Mouse (Mus musculus): ENCODE results near the gene Slc25a42. TPM values are rescaled to one million over a fixed set of nuclear protein-coding genes. Genes with fewer than 3 reads are reported as not detected.
A peak's percentile ranks its signal among the peaks of the same experiment; 100 is the strongest.
"Not testable (repeated sequence)": the region's sequence is repeated elsewhere in the genome, so short reads cannot be mapped to it uniquely, and the experiment has no call there.

Slc25a42 gene
- total RNA-seq, 2 experiments from 2014 or later: 43.9 to 44.0 TPM

GRCm38 (mm10) chr8:70230837-70231236 lies 18.7 kb upstream of the Slc25a42 start:
- TF ChIP-seq CTCF (conservative IDR thresholded peaks at IDR 0.05): no peak
- DNase-seq (ENCODE audit: low spot score in 2 of 2): no peak
- Histone ChIP-seq H3K4me3 (no peak overlapping the region), H3K27ac (no peak overlapping the region)

- no peak for TF ChIP-seq CTCF (conservative IDR thresholded peaks at IDR 0.05)
- no peak for DNase-seq (ENCODE audit: low spot score in 2 of 2)
- Histone ChIP-seq H3K4me3 (no peak overlapping the region), H3K27ac (no peak overlapping the region)
Observed at GRCm38 (mm10) chr8:70227997-70228396, 15.9 kb upstream of the Slc25a42 start.

DNA sequence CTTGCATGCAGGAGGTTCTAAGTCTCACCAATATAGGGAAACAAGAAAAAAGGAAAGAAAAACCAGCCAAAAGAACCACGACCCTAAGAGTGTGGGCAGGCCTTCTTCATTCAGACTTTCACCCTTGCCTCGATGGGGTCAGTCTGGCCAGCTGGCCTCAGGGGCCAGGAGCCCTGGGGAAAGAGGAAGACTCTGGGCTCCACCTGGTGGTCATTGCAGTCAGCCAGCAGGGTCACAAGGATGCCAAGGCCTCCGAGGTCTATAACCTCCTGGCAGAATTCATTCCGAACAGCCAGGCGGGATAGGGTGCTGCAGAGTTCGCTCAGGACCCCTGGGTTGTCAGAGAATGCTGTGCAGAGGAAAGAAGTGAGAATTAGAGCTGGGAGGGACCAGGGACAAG lies 11.2 kb upstream of the Slc25a42 start:
- H3K27ac ChIP-seq: no peak overlapping the region
- DNase-seq (ENCODE audit: low spot score in 2 of 2): peak in 1 of 2 experiments; percentile 45
- TF ChIP-seq CTCF (conservative IDR thresholded peaks at IDR 0.05): peak; percentile 83
- no peak overlapping the region for H3K4me3 ChIP-seq

DNA sequence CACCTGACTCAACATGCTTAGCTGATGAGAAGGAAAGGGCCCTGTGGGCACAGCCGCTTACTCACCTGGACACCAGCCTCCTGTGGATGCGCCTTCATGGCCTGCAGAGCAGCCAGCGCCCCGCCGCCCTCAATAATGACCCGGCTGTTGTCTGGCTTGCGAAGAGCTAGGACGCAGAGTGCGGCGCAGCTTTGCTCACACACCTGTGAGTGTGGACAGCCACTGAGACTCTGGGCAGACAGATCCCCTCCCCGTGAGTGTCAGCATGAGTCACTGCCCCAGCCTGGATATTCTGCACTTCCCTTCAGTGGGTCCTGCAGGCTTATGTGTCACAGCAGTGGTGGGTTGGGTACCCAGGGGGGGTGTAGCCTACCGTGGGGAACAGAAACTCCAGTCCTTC lies 9.9 kb upstream of the Slc25a42 start:
- DNase-seq (ENCODE audit: low spot score in 2 of 2): no peak
- no peak overlapping the region for H3K27ac ChIP-seq
- no peak overlapping the region for H3K4me3 ChIP-seq
- no peak for TF ChIP-seq CTCF (conservative IDR thresholded peaks at IDR 0.05)

GRCm38 (mm10) chr8:70220911-70221310 lies 8.8 kb upstream of the Slc25a42 start:
- DNase-seq (ENCODE audit: low spot score in 2 of 2): no peak
- H3K27ac ChIP-seq: no peak overlapping the region
- H3K4me3 ChIP-seq: no peak overlapping the region
- no peak for TF ChIP-seq CTCF (conservative IDR thresholded peaks at IDR 0.05)

GRCm38 (mm10) chr8:70220236-70220840 lies 8.2 kb upstream of the Slc25a42 start:
- TF ChIP-seq CTCF (conservative IDR thresholded peaks at IDR 0.05): no peak
- Histone ChIP-seq H3K4me3 (no peak overlapping the region), H3K27ac (no peak overlapping the region)
- DNase-seq (ENCODE audit: low spot score in 2 of 2): no peak

- DNase-seq (ENCODE audit: low spot score in 2 of 2): no peak
- no peak overlapping the region for H3K27ac ChIP-seq
Observed at GRCm38 (mm10) chr8:70219107-70219684, 7.1 kb upstream of the Slc25a42 start.

GRCm38 (mm10) chr8:70217441-70217840 lies 5.3 kb upstream of the Slc25a42 start:
- no peak overlapping the region for H3K27ac ChIP-seq
- DNase-seq (ENCODE audit: low spot score in 2 of 2): no peak
- TF ChIP-seq CTCF (conservative IDR thresholded peaks at IDR 0.05): no peak
- H3K4me3 ChIP-seq: no peak overlapping the region

More at GRCm38 (mm10) chr8:70219107-70219684, 7.1 kb upstream of the Slc25a42 start:
- no peak overlapping the region for H3K4me3 ChIP-seq
- TF ChIP-seq CTCF (conservative IDR thresholded peaks at IDR 0.05): no peak

DNA sequence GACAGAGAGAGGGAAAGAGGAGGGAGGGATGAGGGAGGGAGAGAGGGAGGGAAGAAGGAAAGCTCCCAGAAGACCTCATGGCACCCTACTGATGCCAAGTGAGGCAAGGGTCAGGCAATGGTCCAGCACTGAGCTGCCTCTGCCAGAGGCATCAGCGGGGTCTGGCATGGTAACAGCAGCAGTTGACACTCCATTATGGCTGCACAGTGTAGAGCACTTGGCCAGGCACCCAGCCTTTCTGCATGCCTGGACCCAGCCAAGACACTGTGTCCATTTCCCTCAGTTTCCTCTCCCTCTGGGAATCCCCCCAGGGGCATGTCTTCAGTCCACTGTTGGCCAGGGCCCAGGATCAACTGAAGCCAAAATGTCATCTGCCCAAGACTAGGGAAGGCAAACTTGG lies 4.5 kb upstream of the Slc25a42 start:
- peak overlapping the region; percentile 57; the same call in 1 of the 2 replicates for H3K27ac ChIP-seq
- no peak for TF ChIP-seq CTCF (conservative IDR thresholded peaks at IDR 0.05)
- peak; percentile 68 to 82 for DNase-seq (ENCODE audit: low spot score in 2 of 2)
- no peak overlapping the region for H3K4me3 ChIP-seq

- not testable (repeated sequence) for H3K4me3 ChIP-seq; DNase-seq (ENCODE audit: low spot score in 2 of 2)
- H3K27ac ChIP-seq: peak overlapping the region; percentile 57; the same call in 1 of the 2 replicates
Observed at GRCm38 (mm10) chr8:70216161-70216560, 4.1 kb upstream of the Slc25a42 start.

GRCm38 (mm10) chr8:70215092-70215491 lies 3.0 kb upstream of the Slc25a42 start:
- H3K4me3 ChIP-seq: no peak overlapping the region
- H3K27ac ChIP-seq: peak overlapping the region; percentile 57; the same call in 1 of the 2 replicates
- TF ChIP-seq CTCF (conservative IDR thresholded peaks at IDR 0.05): no peak
- no peak for DNase-seq (ENCODE audit: low spot score in 2 of 2)

DNA sequence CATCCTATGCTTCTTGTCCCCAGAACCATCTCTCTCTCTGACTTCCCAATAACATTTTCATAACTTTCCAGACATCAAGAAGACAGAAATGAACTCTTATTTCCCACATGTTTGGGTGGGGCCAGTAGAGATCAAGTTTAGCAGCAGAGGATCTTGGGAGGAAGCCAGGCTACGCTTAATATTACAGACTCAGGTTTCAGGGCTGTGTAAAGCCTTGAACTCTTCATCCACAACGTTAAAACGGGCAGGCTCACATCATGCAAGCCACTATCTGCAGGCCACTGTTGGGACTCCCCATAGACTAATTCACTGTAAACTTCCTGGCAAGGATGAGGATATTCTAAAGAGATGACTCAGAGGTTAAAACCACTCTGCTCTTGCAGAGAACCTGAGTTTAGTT lies 2.3 kb upstream of the Slc25a42 start:
- H3K4me3 ChIP-seq: no peak overlapping the region
- DNase-seq (ENCODE audit: low spot score in 2 of 2): no peak
- TF ChIP-seq CTCF (conservative IDR thresholded peaks at IDR 0.05): no peak
- no peak overlapping the region for H3K27ac ChIP-seq

- peak overlapping the region; percentile 91 for H3K27ac ChIP-seq
- H3K4me3 ChIP-seq: peak overlapping the region; percentile 71
- DNase-seq (ENCODE audit: low spot score in 2 of 2): peak in 1 of 2 experiments; percentile 39
- no peak for TF ChIP-seq CTCF (conservative IDR thresholded peaks at IDR 0.05)
Observed at GRCm38 (mm10) chr8:70211726-70212111, 386 bp downstream of the Slc25a42 start.

DNA sequence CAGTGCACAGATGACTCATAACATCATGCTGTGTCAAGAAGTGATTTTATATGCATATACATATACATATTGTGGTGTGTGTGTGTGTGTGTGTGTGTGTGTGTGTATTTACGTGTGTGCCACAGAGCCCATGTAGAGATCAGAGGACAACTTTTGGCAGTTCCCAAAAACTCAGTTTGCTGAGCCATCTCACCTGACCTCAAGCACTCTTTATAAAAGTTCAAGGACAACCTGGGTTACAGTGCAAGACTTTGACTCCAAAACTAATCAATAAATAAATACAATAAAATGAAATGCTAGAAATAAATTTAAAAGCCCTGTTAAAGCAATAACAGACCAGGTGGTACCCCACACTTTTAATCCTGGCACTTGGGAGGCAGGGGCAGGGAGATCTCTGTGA lies 830 bp downstream of the Slc25a42 start:
- H3K27ac ChIP-seq: peak overlapping the region; percentile 91
- TF ChIP-seq CTCF (conservative IDR thresholded peaks at IDR 0.05): no peak
- DNase-seq (ENCODE audit: low spot score in 2 of 2): no peak
- peak overlapping the region; percentile 71 for H3K4me3 ChIP-seq
